In genomic region chr5:104468586-104468985, GRCm38 (mm10) we compare ENCODE assay signal across 23 mouse cellular contexts. TPM values are rescaled to one million over a fixed set of nuclear protein-coding genes. Genes with fewer than 3 reads are reported as not detected.
A peak's percentile ranks its signal among the peaks of the same experiment; 100 is the strongest.
DNase-seq lines count a peak whose midpoint lies in the region; ATAC-seq lines count a peak whose summit lies in the region.
"Had no signal": no experiment of that assay in that cellular context is flagged by ENCODE, and none has a peak within 500 bp of the region (broad histone marks: within the 10 kb centered on the region; RNA-seq: fewer than 3 reads in every experiment).

No protein-coding gene starts in this region.

- no peaks in the 10 kb centered on the region for H3K4me1 ChIP-seq in limb, embryonic 11.5 days (ENCODE audit: control insufficient read depth, insufficient read depth, low read length)
- H3K4me1 ChIP-seq in limb, embryonic 10.5 days, result no peaks in the 10 kb centered on the region
- no peaks in the 10 kb centered on the region for H3K4me1 ChIP-seq in megakaryocyte, embryonic 14.5 days
- H3K4me1 ChIP-seq in midbrain, embryonic 11.5 days (ENCODE audit: control insufficient read depth, insufficient read depth, low read length), result no peaks in the 10 kb centered on the region
- no peaks in the 10 kb centered on the region for H3K4me1 ChIP-seq in midbrain, embryonic 10.5 days

- H3K4me2 ChIP-seq in limb, embryonic 11.5 days (ENCODE audit: low read depth, severe bottlenecking), result no peak overlapping the region
- no peak overlapping the region for H3K4me2 ChIP-seq in midbrain, embryonic 11.5 days

- DNase-seq in heart, adult 11 months, result peak; percentile 68
- DNase-seq in heart, postnatal 4 days, result no peak
- DNase-seq in limb, embryonic 11.5 days (ENCODE audit: low spot score), result no peak
- DNase-seq in limb, embryonic 10.5 days (ENCODE audit: low spot score), result no peak
- peak; percentile 72 for DNase-seq in midbrain, embryonic 11.5 days (ENCODE audit: low spot score, missing footprints)
- DNase-seq in midbrain, embryonic 10.5 days (ENCODE audit: low spot score), result no peak
- DNase-seq: adrenal gland, adult 2 months; adrenal gland, adult 8-10 months; adrenal gland, postnatal 10 days; adrenal gland, postnatal 14 days; adrenal gland, postnatal 25 days; adrenal gland, postnatal 36 days; B cell, adult 2 months; cerebellum, adult 11 months; cerebellum, adult 11-12 months had no signal

- H3K4me3 ChIP-seq in limb, embryonic 11.5 days (ENCODE audit: low read depth, low read length), result no peak overlapping the region
- no peak overlapping the region for H3K4me3 ChIP-seq in limb, embryonic 10.5 days
- H3K4me3 ChIP-seq in megakaryocyte, embryonic 14.5 days (replicated peaks), result peak overlapping the region; percentile 39
- no peak overlapping the region for H3K4me3 ChIP-seq in midbrain, embryonic 11.5 days (ENCODE audit: low read depth, low read length)
- H3K4me3 ChIP-seq in midbrain, embryonic 10.5 days, result no peak overlapping the region

- 95% methylated on average over 5 of the region's 5 CpGs for WGBS in limb, embryonic 11.5 days
- WGBS in limb, embryonic 10.5 days, result 96% methylated on average over 5 of the region's 5 CpGs
- 88% methylated on average over 5 of the region's 5 CpGs for WGBS in midbrain, embryonic 11.5 days
- 89% methylated on average over 5 of the region's 5 CpGs for WGBS in midbrain, embryonic 10.5 days

- H3K9me3 ChIP-seq in limb, embryonic 11.5 days (ENCODE audit: control insufficient read depth, low read length), result no peaks in the 10 kb centered on the region
- no peaks in the 10 kb centered on the region for H3K9me3 ChIP-seq in limb, embryonic 10.5 days (replicated peaks)
- no peaks in the 10 kb centered on the region for H3K9me3 ChIP-seq in megakaryocyte, embryonic 14.5 days
- H3K9me3 ChIP-seq in midbrain, embryonic 11.5 days (ENCODE audit: control insufficient read depth, low read length), result no peaks in the 10 kb centered on the region
- H3K9me3 ChIP-seq in midbrain, embryonic 10.5 days (replicated peaks), result no peaks in the 10 kb centered on the region

- H3K27ac ChIP-seq in limb, embryonic 11.5 days (replicated peaks; ENCODE audit: low read depth, low read length), result no peak overlapping the region
- no peak overlapping the region for H3K27ac ChIP-seq in limb, embryonic 10.5 days
- H3K27ac ChIP-seq in midbrain, embryonic 11.5 days (ENCODE audit: low read depth, low read length), result no peak overlapping the region
- H3K27ac ChIP-seq in midbrain, embryonic 10.5 days (replicated peaks), result no peak overlapping the region

- peak; percentile 47; the same call in 1 of the 2 replicates for ATAC-seq in limb, embryonic 11.5 days (ENCODE audit: insufficient number of reproducible peaks, low FRiP score, low TSS enrichment, low read depth)
- ATAC-seq in megakaryocyte, adult 5-6 weeks (ENCODE audit: poor library complexity, severe bottlenecking), result no peak
- no peak for ATAC-seq in midbrain, embryonic 11.5 days (ENCODE audit: low FRiP score)
- ATAC-seq: activated CD4-positive, CD25-positive, alpha-beta regulatory T cell, adult 4 months; CD4-positive, CD25-positive, alpha-beta regulatory T cell, adult 4 months; Patski had no signal

- H3K9ac ChIP-seq in limb, embryonic 11.5 days (ENCODE audit: low read length), result no peak overlapping the region
- H3K9ac ChIP-seq in midbrain, embryonic 11.5 days (ENCODE audit: low read length), result no peak overlapping the region

- H3K36me3 ChIP-seq in limb, embryonic 11.5 days (ENCODE audit: control insufficient read depth, insufficient read depth, low read length), result peaks cover 25% of the 10 kb centered on the region
- peaks cover 95% of the 10 kb centered on the region for H3K36me3 ChIP-seq in limb, embryonic 10.5 days
- peaks cover 74% of the 10 kb centered on the region for H3K36me3 ChIP-seq in megakaryocyte, embryonic 14.5 days (replicated peaks; ENCODE audit: low read length)
- peaks cover 21% of the 10 kb centered on the region for H3K36me3 ChIP-seq in midbrain, embryonic 11.5 days (ENCODE audit: control insufficient read depth, insufficient read depth, low read length)
- H3K36me3 ChIP-seq in midbrain, embryonic 10.5 days, result peaks cover 88% of the 10 kb centered on the region
- H3K36me3 ChIP-seq: G1E had no signal

- H3K27me3 ChIP-seq in limb, embryonic 11.5 days (ENCODE audit: control insufficient read depth, insufficient read depth, low read length), result no peaks in the 10 kb centered on the region
- no peaks in the 10 kb centered on the region for H3K27me3 ChIP-seq in limb, embryonic 10.5 days (ENCODE audit: low read depth, poor library complexity, severe bottlenecking)
- no peaks in the 10 kb centered on the region for H3K27me3 ChIP-seq in megakaryocyte, embryonic 14.5 days (replicated peaks)
- no peaks in the 10 kb centered on the region for H3K27me3 ChIP-seq in midbrain, embryonic 11.5 days (ENCODE audit: control insufficient read depth, insufficient read depth, low read length)
- H3K27me3 ChIP-seq in midbrain, embryonic 10.5 days (ENCODE audit: low read depth, poor library complexity, severe bottlenecking), result no peaks in the 10 kb centered on the region
- H3K27me3 ChIP-seq: CH12.LX, Patski had no signal

RNA-seq across cellular contexts. Expression of gene Pkd2, which starts 9.3 kb away (rescaled TPM):
- total RNA-seq in heart, postnatal 4 days (2021), result 10 to 100 TPM; 33.3 to 34.2 TPM
- 21.1 and 25.3 TPM in 2 replicates for polyA plus RNA-seq in limb, embryonic 11.5 days (2014; fragmentation: Nextera tagmentation; extraction: Ambion mirVana)
- 12.3 and 16.3 TPM in 2 replicates for polyA plus RNA-seq in limb, embryonic 10.5 days (2016; fragmentation: Nextera tagmentation; extraction: Ambion mirVana)
- polyA plus RNA-seq in megakaryocyte, embryonic 14.5 days (2012; ENCODE audit: insufficient read depth, low replicate concordance), result 0.92 and 1.2 TPM in 2 replicates
- total RNA-seq in megakaryocyte, adult 5-6 weeks (2015), result 1.8 and 3.0 TPM in 2 replicates
- 3.3 and 3.4 TPM in 2 replicates for total RNA-seq in megakaryocyte, adult 5-6 weeks (2017)
- polyA plus RNA-seq in midbrain, embryonic 11.5 days (2014; fragmentation: Nextera tagmentation; extraction: Ambion mirVana), result 10.3 and 11.2 TPM in 2 replicates
- 7.1 and 8.5 TPM in 2 replicates for polyA plus RNA-seq in midbrain, embryonic 10.5 days (2016; fragmentation: Nextera tagmentation; extraction: Ambion mirVana)
- total RNA-seq: CH12.LX, MEL had no signal
- polyA plus RNA-seq: G1E had no signal

RNA-seq across cellular contexts. Expression of gene Spp1, which starts 33.7 kb away (rescaled TPM):
- under 1 TPM; 0.45 to 0.61 TPM for total RNA-seq in heart, postnatal 4 days (2021)
- polyA plus RNA-seq in limb, embryonic 11.5 days (2014; fragmentation: Nextera tagmentation; extraction: Ambion mirVana), result 5.0 and 9.9 TPM in 2 replicates
- polyA plus RNA-seq in limb, embryonic 10.5 days (2016; fragmentation: Nextera tagmentation; extraction: Ambion mirVana), result 2.0 and 6.4 TPM in 2 replicates
- polyA plus RNA-seq in megakaryocyte, embryonic 14.5 days (2012; ENCODE audit: insufficient read depth, low replicate concordance), result 5.8 TPM in 1 of 2 replicates, not detected in the other
- 16.5 and 20.4 TPM in 2 replicates for total RNA-seq in megakaryocyte, adult 5-6 weeks (2015)
- total RNA-seq in megakaryocyte, adult 5-6 weeks (2017), result 9.6 and 11.2 TPM in 2 replicates
- polyA plus RNA-seq in midbrain, embryonic 11.5 days (2014; fragmentation: Nextera tagmentation; extraction: Ambion mirVana), result 6.8 and 8.2 TPM in 2 replicates
- polyA plus RNA-seq in midbrain, embryonic 10.5 days (2016; fragmentation: Nextera tagmentation; extraction: Ambion mirVana), result 2.9 and 4.0 TPM in 2 replicates
- total RNA-seq: G1E had no signal
- polyA plus RNA-seq: G1E had no signal

RNA-seq across cellular contexts. Expression of gene BC005561, which starts 39.6 kb away (rescaled TPM):
- total RNA-seq in heart, postnatal 4 days (2021), result 1 to 10 TPM; 8.1 to 8.2 TPM
- 17.0 and 18.1 TPM in 2 replicates for polyA plus RNA-seq in limb, embryonic 11.5 days (2014; fragmentation: Nextera tagmentation; extraction: Ambion mirVana)
- 12.1 and 14.6 TPM in 2 replicates for polyA plus RNA-seq in limb, embryonic 10.5 days (2016; fragmentation: Nextera tagmentation; extraction: Ambion mirVana)
- polyA plus RNA-seq in megakaryocyte, embryonic 14.5 days (2012; ENCODE audit: insufficient read depth, low replicate concordance), result 0.51 TPM in 1 of 2 replicates, not detected in the other
- 3.3 and 5.6 TPM in 2 replicates for total RNA-seq in megakaryocyte, adult 5-6 weeks (2015)
- 3.5 and 4.5 TPM in 2 replicates for total RNA-seq in megakaryocyte, adult 5-6 weeks (2017)
- 16.6 and 17.6 TPM in 2 replicates for polyA plus RNA-seq in midbrain, embryonic 11.5 days (2014; fragmentation: Nextera tagmentation; extraction: Ambion mirVana)
- polyA plus RNA-seq in midbrain, embryonic 10.5 days (2016; fragmentation: Nextera tagmentation; extraction: Ambion mirVana), result 14.0 and 14.1 TPM in 2 replicates

Comparison
In these comparisons a context has a peak if more than half of its experiments do, and no peak if none do; other contexts are left out.
1. DNase-seq: peak in heart, adult 11 months (single experiment) and midbrain, embryonic 11.5 days (single experiment); none in heart, postnatal 4 days (single experiment), limb, embryonic 11.5 days (single experiment), limb, embryonic 10.5 days (single experiment) and midbrain, embryonic 10.5 days (single experiment).